Mouse (Mus musculus): ENCODE data around the gene Gclc.

DNA sequence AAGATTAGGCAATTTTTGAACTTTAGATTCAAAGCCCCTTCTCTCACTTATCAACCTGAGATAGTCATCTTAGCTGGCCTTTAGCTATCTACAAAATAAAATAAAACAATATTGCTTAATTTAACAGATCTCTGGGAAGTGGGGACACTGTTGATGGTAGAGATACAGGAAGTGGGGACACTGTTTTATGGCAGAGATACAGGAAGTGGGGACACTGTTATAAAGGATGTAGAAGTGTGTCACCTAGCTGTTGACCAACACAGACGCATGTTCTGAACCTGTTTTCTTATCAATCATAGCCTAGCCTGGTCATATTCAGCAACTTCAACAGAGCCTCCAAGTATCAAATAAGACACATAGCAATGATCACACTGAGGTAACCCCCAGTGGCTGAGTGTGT is 38.3 kb upstream of the Gclc start:
- TF ChIP-seq CTCF (IDR thresholded peaks at IDR 0.05; ENCODE audit: low read depth, low read length), result no peak
- TF ChIP-seq TAL1 (conservative IDR thresholded peaks at IDR 0.05; ENCODE audit: low read depth, low read length), result no peak
- TF ChIP-seq GATA1 (IDR thresholded peaks at IDR 0.05; ENCODE audit: borderline replicate concordance, low read length), result no peak
- no peak for TF ChIP-seq POLR2AphosphoS5 (IDR thresholded peaks at IDR 0.05; ENCODE audit: insufficient replicate concordance, low read depth, low read length)
- TF ChIP-seq GATA2 (IDR thresholded peaks at IDR 0.05; ENCODE audit: borderline replicate concordance, low read depth, low read length), result no peak

Measured in G1E (cell line).